Mouse (Mus musculus): Measurements from ENCODE around the gene Olfr1002. TPM values are rescaled to one million over a fixed set of nuclear protein-coding genes. Genes with fewer than 3 reads are reported as not detected.
"Not testable (repeated sequence)": the region's sequence is repeated elsewhere in the genome, so short reads cannot be mapped to it uniquely, and the experiment has no call there.

Olfr1002 gene
- not detected in 2 replicates for polyA plus RNA-seq (2015; fragmentation: Nextera tagmentation; extraction: Ambion mirVana)

GRCm38 (mm10) chr2:85650604-85651003 lies at the start of gene Olfr1002:
TSS of gene Olfr1002 (minus strand) at chr2:85650704.
- 85% methylated on average over 1 of the region's 1 CpGs for WGBS
- ATAC-seq (ENCODE audit: borderline replicate concordance, extremely low read depth, low FRiP score, low TSS enrichment), result no peak

GRCm38 (mm10) chr2:85689131-85689530 lies 38.6 kb upstream of the Olfr1002 start, which contains the start of gene Olfr1008:
TSS of gene Olfr1008 (plus strand) at chr2:85689431.
- Histone ChIP-seq H3K4me1 (no peaks in the 10 kb centered on the region), H3K36me3 (no peaks in the 10 kb centered on the region), H3K9ac (no peak within 1 kb of the TSS), H3K4me3 (no peak within 1 kb of the TSS), H3K27me3 (no peaks in the 10 kb centered on the region), H3K4me2 (no peak within 1 kb of the TSS), H3K27ac (no peak within 1 kb of the TSS), H3K9me3 (no peaks in the 10 kb centered on the region)
- ATAC-seq (ENCODE audit: borderline replicate concordance, extremely low read depth, low FRiP score, low TSS enrichment), result no peak

More at GRCm38 (mm10) chr2:85650604-85651003, at the start of gene Olfr1002:
- no peaks in the 10 kb centered on the region for H3K4me1 ChIP-seq
- H3K36me3 ChIP-seq, result no peaks in the 10 kb centered on the region
- H3K27me3 ChIP-seq, result no peaks in the 10 kb centered on the region
- no peak within 1 kb of the TSS for H3K27ac ChIP-seq
- H3K9me3 ChIP-seq, result no peaks in the 10 kb centered on the region
- H3K9ac ChIP-seq, result no peak within 1 kb of the TSS
- no peak within 1 kb of the TSS for H3K4me2 ChIP-seq
- H3K4me3 ChIP-seq, result no peak within 1 kb of the TSS

DNA sequence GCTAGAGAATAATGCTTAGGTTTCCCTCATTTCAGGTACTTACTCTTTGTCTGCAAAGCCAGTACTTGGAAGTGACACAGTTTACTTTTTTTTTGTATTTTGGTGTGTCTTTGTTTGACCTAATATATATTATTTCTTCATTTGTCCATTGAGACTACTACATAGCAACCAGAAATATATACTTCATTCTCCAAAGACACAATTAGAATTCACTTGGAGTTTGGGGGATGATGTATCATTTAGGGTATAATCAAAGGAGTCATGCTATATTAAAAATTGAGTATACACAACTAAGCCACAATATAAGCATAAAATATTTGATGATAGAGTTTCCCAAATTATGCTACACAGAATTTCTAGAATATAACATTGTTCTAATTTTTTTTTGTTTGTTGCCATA lies 28.2 kb upstream of the Olfr1002 start, which contains the start of gene Olfr1006:
Gene Olfr1006 (minus strand): TSS at position 101 of the 400 bp plus-strand sequence.
- no peak for ATAC-seq (ENCODE audit: borderline replicate concordance, extremely low read depth, low FRiP score, low TSS enrichment)
- H3K9ac ChIP-seq, result no peak within 1 kb of the TSS
- H3K4me1 ChIP-seq, result no peaks in the 10 kb centered on the region
- no peak within 1 kb of the TSS for H3K27ac ChIP-seq
- H3K36me3 ChIP-seq, result no peaks in the 10 kb centered on the region
- H3K27me3 ChIP-seq, result no peaks in the 10 kb centered on the region
- no peak within 1 kb of the TSS for H3K4me3 ChIP-seq
- H3K4me2 ChIP-seq, result no peak within 1 kb of the TSS
- H3K9me3 ChIP-seq, result no peaks in the 10 kb centered on the region

GRCm38 (mm10) chr2:85664355-85664754 lies 13.9 kb upstream of the Olfr1002 start, which contains the start of gene Olfr154:
TSS of gene Olfr154 (minus strand) at chr2:85664455.
- not testable (repeated sequence) for H3K4me2 ChIP-seq; H3K4me1 ChIP-seq; ATAC-seq (ENCODE audit: borderline replicate concordance, extremely low read depth, low FRiP score, low TSS enrichment); H3K36me3 ChIP-seq; H3K27ac ChIP-seq; H3K9me3 ChIP-seq; H3K27me3 ChIP-seq; H3K9ac ChIP-seq; H3K4me3 ChIP-seq

DNA sequence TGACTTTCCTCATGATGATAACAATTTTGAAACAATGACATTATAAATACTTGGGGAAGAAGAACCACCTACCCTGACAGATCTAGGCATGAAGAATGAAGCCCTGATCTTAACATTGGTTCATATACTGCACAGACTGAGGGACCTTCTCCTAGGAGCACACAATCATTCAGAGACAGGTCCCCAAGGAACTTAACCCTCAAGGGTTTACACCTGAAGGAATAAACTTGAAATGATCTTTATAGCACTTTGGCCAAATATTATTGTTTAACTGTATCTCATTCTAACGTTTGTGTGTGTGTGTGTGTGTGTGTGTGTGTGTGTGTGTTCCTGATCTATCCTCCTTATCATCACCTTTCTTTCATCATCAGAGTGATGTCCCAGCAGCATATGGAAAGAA lies 38.7 kb downstream of the Olfr1002 start, which contains the start of gene Olfr1000:
Gene Olfr1000 (minus strand): TSS at position 101 of the 400 bp plus-strand sequence.
- Histone ChIP-seq H3K9me3 (no peaks in the 10 kb centered on the region), H3K4me1 (no peaks in the 10 kb centered on the region), H3K4me2 (no peak within 1 kb of the TSS), H3K27me3 (no peaks in the 10 kb centered on the region), H3K27ac (no peak within 1 kb of the TSS), H3K4me3 (no peak within 1 kb of the TSS), H3K36me3 (no peaks in the 10 kb centered on the region), H3K9ac (no peak within 1 kb of the TSS)
- no peak for ATAC-seq (ENCODE audit: borderline replicate concordance, extremely low read depth, low FRiP score, low TSS enrichment)
- WGBS, result 44% methylated on average over 1 of the region's 1 CpGs

Other genes with a start within 250 kb of the Olfr1002 start
- gene Olfr992, start 241.2 kb downstream of the Olfr1002 start, polyA plus RNA-seq (2015; fragmentation: Nextera tagmentation; extraction: Ambion mirVana), result not detected in 2 replicates
- not detected in 2 replicates for gene Olfr993, start 235.8 kb downstream of the Olfr1002 start, polyA plus RNA-seq (2015; fragmentation: Nextera tagmentation; extraction: Ambion mirVana)
- not detected in 2 replicates for gene Olfr994, start 214.3 kb downstream of the Olfr1002 start, polyA plus RNA-seq (2015; fragmentation: Nextera tagmentation; extraction: Ambion mirVana)
- gene Olfr995, start 207.1 kb downstream of the Olfr1002 start, polyA plus RNA-seq (2015; fragmentation: Nextera tagmentation; extraction: Ambion mirVana), result not detected in 2 replicates
- 0.34 and 0.50 TPM in 2 replicates for gene 4833423E24Rik, start 131.7 kb downstream of the Olfr1002 start, polyA plus RNA-seq (2015; fragmentation: Nextera tagmentation; extraction: Ambion mirVana)
- not detected in 2 replicates for gene Olfr996, start 71.5 kb downstream of the Olfr1002 start, polyA plus RNA-seq (2015; fragmentation: Nextera tagmentation; extraction: Ambion mirVana)
- gene Olfr998, start 61.8 kb downstream of the Olfr1002 start, polyA plus RNA-seq (2015; fragmentation: Nextera tagmentation; extraction: Ambion mirVana), result not detected in 2 replicates
- gene Olfr1000, start 38.8 kb downstream of the Olfr1002 start, polyA plus RNA-seq (2015; fragmentation: Nextera tagmentation; extraction: Ambion mirVana), result not detected in 2 replicates
- not detected in 2 replicates for gene Olfr154, start 13.8 kb upstream of the Olfr1002 start, polyA plus RNA-seq (2015; fragmentation: Nextera tagmentation; extraction: Ambion mirVana)
- not detected in 2 replicates for gene Olfr1006, start 28.1 kb upstream of the Olfr1002 start, polyA plus RNA-seq (2015; fragmentation: Nextera tagmentation; extraction: Ambion mirVana)
- not detected in 2 replicates for gene Olfr1008, start 38.7 kb upstream of the Olfr1002 start, polyA plus RNA-seq (2015; fragmentation: Nextera tagmentation; extraction: Ambion mirVana)
- gene Olfr1009, start 64.7 kb upstream of the Olfr1002 start, polyA plus RNA-seq (2015; fragmentation: Nextera tagmentation; extraction: Ambion mirVana), result not detected in 2 replicates
- not detected in 2 replicates for gene Olfr1012, start 112.1 kb upstream of the Olfr1002 start, polyA plus RNA-seq (2015; fragmentation: Nextera tagmentation; extraction: Ambion mirVana)
- not detected in 2 replicates for gene Olfr1013, start 116.4 kb upstream of the Olfr1002 start, polyA plus RNA-seq (2015; fragmentation: Nextera tagmentation; extraction: Ambion mirVana)
- not detected in 2 replicates for gene Olfr1014, start 122.0 kb upstream of the Olfr1002 start, polyA plus RNA-seq (2015; fragmentation: Nextera tagmentation; extraction: Ambion mirVana)
- gene Olfr1015, start 131.3 kb upstream of the Olfr1002 start, polyA plus RNA-seq (2015; fragmentation: Nextera tagmentation; extraction: Ambion mirVana), result not detected in 2 replicates
- not detected in 2 replicates for gene Olfr1016, start 151.8 kb upstream of the Olfr1002 start, polyA plus RNA-seq (2015; fragmentation: Nextera tagmentation; extraction: Ambion mirVana)
- gene Olfr1018, start 167.8 kb upstream of the Olfr1002 start, polyA plus RNA-seq (2015; fragmentation: Nextera tagmentation; extraction: Ambion mirVana), result not detected in 2 replicates
- not detected in 2 replicates for gene Olfr1019, start 194.8 kb upstream of the Olfr1002 start, polyA plus RNA-seq (2015; fragmentation: Nextera tagmentation; extraction: Ambion mirVana)
- not detected in 2 replicates for gene Olfr1020, start 196.3 kb upstream of the Olfr1002 start, polyA plus RNA-seq (2015; fragmentation: Nextera tagmentation; extraction: Ambion mirVana)
- gene Olfr1022, start 217.9 kb upstream of the Olfr1002 start, polyA plus RNA-seq (2015; fragmentation: Nextera tagmentation; extraction: Ambion mirVana), result not detected in 2 replicates
- not detected in 2 replicates for gene Olfr1023, start 234.9 kb upstream of the Olfr1002 start, polyA plus RNA-seq (2015; fragmentation: Nextera tagmentation; extraction: Ambion mirVana)

Data from lung, embryonic 15.5 days (tissue).